Mouse (Mus musculus) stomach, embryonic 16.5 days (tissue): ENCODE measurements around the gene Slc41a2. TPM values are rescaled to one million over a fixed set of nuclear protein-coding genes. Genes with fewer than 3 reads are reported as not detected.

Experiments
- ATAC-seq: fragments of 200-750 bp; cut with Nextera tagmentation; 2 replicates; pipeline ENCODE4 v1.8.0; 2017; ENCODE audit warnings: moderate number of reproducible peaks, moderate TSS enrichment; ENCODE audit not compliant: insufficient read depth, low FRiP score
- H3K27ac ChIP-seq: fragments of 300-500 bp; sonication (generic); 2 replicates; pipeline ENCODE4 v1.5.1; 2014; ENCODE audit warnings: low read length
- H3K27me3 ChIP-seq: fragments of 300-500 bp; sonication (generic); 2 replicates; pipeline ENCODE4 v1.6.1; 2014; ENCODE audit warnings: low read length, control low read depth, mixed read lengths; ENCODE audit not compliant: control insufficient read depth, insufficient read depth
- H3K36me3 ChIP-seq: fragments of 300-500 bp; sonication (generic); 2 replicates; pipeline ENCODE4 v1.6.1; 2014; ENCODE audit warnings: low read length; ENCODE audit not compliant: control insufficient read depth, insufficient read depth
- H3K4me1 ChIP-seq: fragments of 300-500 bp; sonication (generic); 2 replicates; pipeline ENCODE4 v1.6.1; 2014; ENCODE audit warnings: low read length, control low read depth, mixed read lengths; ENCODE audit not compliant: control insufficient read depth, insufficient read depth
- H3K4me2 ChIP-seq: fragments of 300-500 bp; sonication (generic); 2 replicates; pipeline ENCODE4 v1.6.1; 2014; ENCODE audit warnings: low read depth, low read length, mixed read lengths
- H3K4me3 ChIP-seq: fragments of 300-500 bp; sonication (generic); replicated peaks from 2 replicates; pipeline ENCODE4 v1.5.1; 2014; ENCODE audit warnings: mild to moderate bottlenecking, low read length
- H3K9ac ChIP-seq: fragments of 300-500 bp; sonication (generic); 2 replicates; pipeline ENCODE4 v1.6.1; 2014; ENCODE audit warnings: low read length
- H3K9me3 ChIP-seq: fragments of 300-500 bp; sonication (generic); replicated peaks from 2 replicates; pipeline ENCODE4 v1.6.1; 2016; ENCODE audit warnings: low read length, control low read depth; ENCODE audit not compliant: control insufficient read depth
- WGBS: fragments of 180-500 bp; shearing (Covaris S2); extraction: QIAGEN DNeasy Blood & Tissue Kit; methylation state at CpG from one replicate; pipeline ENCODE4 v1.1.7; 2014; 5-methylcytosine and 5-hydroxymethylcytosine counted together
- polyA plus RNA-seq: library from polyadenylated mRNA; unstranded; fragments of >200 nt; fragmentation: Nextera tagmentation; extraction: Ambion mirVana; gene quantifications from 2 replicates; pipeline ENCODE4 v1.2.1, GENCODE M21; 2015

Slc41a2 gene
- polyA plus RNA-seq, 1 experiment from 2014 or later = 1.0 TPM

DNA sequence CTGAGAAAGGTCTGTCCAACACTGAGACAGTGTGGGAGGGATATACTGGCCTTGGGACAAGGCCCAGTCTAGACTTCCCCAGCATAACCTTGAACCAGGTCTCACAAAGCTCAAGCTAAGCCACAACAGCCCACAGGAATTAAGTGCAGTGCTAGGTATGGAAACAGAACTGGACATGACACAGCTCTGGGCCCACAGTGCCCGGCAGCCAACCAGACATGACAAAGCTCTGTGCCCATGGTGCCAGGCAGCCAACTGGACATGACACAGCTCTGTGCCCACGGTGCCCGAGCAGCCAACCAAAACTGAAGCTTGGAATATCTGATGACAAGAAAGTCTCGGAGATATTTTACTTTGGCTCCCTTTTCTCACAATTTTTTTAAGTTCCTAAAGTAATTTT is 52.8 kb downstream of the Slc41a2 start:
- no peak overlapping the region for H3K4me2 ChIP-seq
- H3K36me3 ChIP-seq = no peaks in the 10 kb centered on the region
- H3K9me3 ChIP-seq = no peaks in the 10 kb centered on the region
- WGBS = 88% methylated on average over 4 of the region's 4 CpGs
- H3K4me1 ChIP-seq = no peaks in the 10 kb centered on the region
- peaks cover 2% of the 10 kb centered on the region; the same call in 1 of the 2 replicates for H3K27me3 ChIP-seq
- H3K4me3 ChIP-seq = no peak overlapping the region
- ATAC-seq = no peak
- H3K27ac ChIP-seq = no peak overlapping the region
- H3K9ac ChIP-seq = no peak overlapping the region

DNA sequence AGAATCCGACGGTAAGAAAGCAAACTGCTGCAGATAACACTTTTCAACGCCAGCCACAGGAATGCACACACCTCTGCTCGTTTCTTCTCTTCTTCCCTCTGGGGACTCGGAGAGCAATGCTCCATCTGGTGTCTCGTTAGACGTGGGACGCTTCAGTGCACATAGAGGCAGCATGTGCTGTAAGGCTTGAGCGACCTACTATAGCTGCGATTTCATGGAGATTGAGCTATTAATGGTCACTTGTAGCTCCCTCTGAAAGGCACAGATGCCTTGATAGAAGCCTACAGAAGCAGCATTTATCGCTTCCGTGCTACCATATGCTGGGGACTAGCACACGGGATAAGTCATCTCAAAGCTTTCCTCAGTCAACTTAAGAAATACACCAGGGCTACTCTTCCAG is 71.0 kb downstream of the Slc41a2 start:
- 77% methylated on average over 13 of the region's 13 CpGs for WGBS
- Histone ChIP-seq H3K9me3 (no peaks in the 10 kb centered on the region), H3K36me3 (no peaks in the 10 kb centered on the region), H3K27ac (no peak overlapping the region), H3K4me1 (no peaks in the 10 kb centered on the region), H3K27me3 (no peaks in the 10 kb centered on the region), H3K9ac (no peak overlapping the region), H3K4me3 (no peak overlapping the region), H3K4me2 (no peak overlapping the region)
- no peak for ATAC-seq

GRCm38 (mm10) chr10:83266241-83266640 is 71.4 kb downstream of the Slc41a2 start:
- Histone ChIP-seq H3K9me3 (no peaks in the 10 kb centered on the region), H3K36me3 (no peaks in the 10 kb centered on the region), H3K4me3 (no peak overlapping the region), H3K27me3 (no peaks in the 10 kb centered on the region), H3K27ac (no peak overlapping the region), H3K4me1 (no peaks in the 10 kb centered on the region), H3K9ac (no peak overlapping the region), H3K4me2 (no peak overlapping the region)
- no peak for ATAC-seq
- WGBS = 83% methylated on average over 5 of the region's 5 CpGs

DNA sequence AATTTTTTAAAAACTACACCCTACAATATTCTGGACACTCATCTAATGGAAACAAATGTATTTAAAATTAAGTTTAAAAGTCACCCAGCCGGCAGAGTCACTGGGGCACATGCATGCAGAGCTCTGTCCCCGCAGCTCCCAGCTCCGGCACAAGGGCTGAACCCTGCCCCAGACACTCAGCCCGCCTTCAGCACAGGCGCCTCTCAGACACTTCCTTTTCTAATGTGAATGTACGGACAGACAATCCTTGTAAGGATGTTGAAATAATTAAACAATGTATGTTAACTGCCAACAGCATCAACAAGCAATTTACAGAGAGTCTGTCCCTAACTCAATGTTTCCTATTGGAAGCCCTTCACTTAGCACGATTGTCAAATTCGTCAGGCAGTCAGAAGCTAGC is 73.0 kb downstream of the Slc41a2 start:
- Histone ChIP-seq H3K36me3 (no peaks in the 10 kb centered on the region), H3K9me3 (no peaks in the 10 kb centered on the region), H3K4me3 (no peak overlapping the region), H3K9ac (no peak overlapping the region), H3K27me3 (no peaks in the 10 kb centered on the region), H3K27ac (no peak overlapping the region), H3K4me1 (no peaks in the 10 kb centered on the region), H3K4me2 (no peak overlapping the region)
- WGBS = 44% methylated on average over 8 of the region's 8 CpGs
- ATAC-seq = no peak

GRCm38 (mm10) chr10:83264056-83264455 is 73.6 kb downstream of the Slc41a2 start:
- no peaks in the 10 kb centered on the region for H3K9me3 ChIP-seq
- no peak overlapping the region for H3K4me2 ChIP-seq
- H3K27me3 ChIP-seq = no peaks in the 10 kb centered on the region
- H3K4me1 ChIP-seq = no peaks in the 10 kb centered on the region
- H3K4me3 ChIP-seq = no peak overlapping the region
- H3K36me3 ChIP-seq = no peaks in the 10 kb centered on the region
- no peak overlapping the region for H3K9ac ChIP-seq
- no peak overlapping the region for H3K27ac ChIP-seq
- ATAC-seq = no peak
- WGBS = 39% methylated on average over 2 of the region's 2 CpGs

- Histone ChIP-seq H3K9ac (no peak overlapping the region), H3K27ac (no peak overlapping the region), H3K27me3 (no peaks in the 10 kb centered on the region), H3K4me1 (no peaks in the 10 kb centered on the region), H3K4me3 (no peak overlapping the region), H3K4me2 (no peak overlapping the region), H3K9me3 (no peaks in the 10 kb centered on the region), H3K36me3 (no peaks in the 10 kb centered on the region)
- WGBS = 36% methylated on average over 4 of the region's 4 CpGs
- no peak for ATAC-seq
Measured at GRCm38 (mm10) chr10:83261264-83261663, 76.4 kb downstream of the Slc41a2 start.

GRCm38 (mm10) chr10:83251377-83251776 is 86.3 kb downstream of the Slc41a2 start:
- no peak for ATAC-seq
- no peaks in the 10 kb centered on the region for H3K9me3 ChIP-seq

DNA sequence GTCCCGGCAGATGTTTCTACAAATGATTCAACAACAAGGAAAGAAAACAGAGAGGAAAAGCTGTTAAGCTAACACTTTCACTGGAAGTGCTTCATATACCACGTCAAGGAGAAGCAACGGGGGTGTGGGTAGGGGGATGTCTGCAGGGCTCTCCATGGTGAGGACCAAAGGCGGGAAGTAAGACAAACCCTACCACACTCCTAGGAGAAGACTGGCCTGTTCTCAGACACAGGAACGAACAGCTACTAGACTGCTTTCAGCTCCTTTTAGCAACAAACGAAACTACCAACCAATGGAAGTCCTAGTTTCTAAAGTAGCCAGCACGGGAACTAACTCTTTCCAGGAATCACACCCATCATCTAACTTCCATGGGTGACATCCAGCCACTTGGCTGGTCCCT is 89.6 kb downstream of the Slc41a2 start:
- no peaks in the 10 kb centered on the region for H3K9me3 ChIP-seq
- H3K4me3 ChIP-seq = no peak overlapping the region
- no peaks in the 10 kb centered on the region for H3K27me3 ChIP-seq
- no peaks in the 10 kb centered on the region for H3K4me1 ChIP-seq
- 54% methylated on average over 7 of the region's 7 CpGs for WGBS
- no peaks in the 10 kb centered on the region for H3K36me3 ChIP-seq
- H3K4me2 ChIP-seq = no peak overlapping the region
- no peak for ATAC-seq
- no peak overlapping the region for H3K9ac ChIP-seq
- H3K27ac ChIP-seq = no peak overlapping the region

More at GRCm38 (mm10) chr10:83251377-83251776, 86.3 kb downstream of the Slc41a2 start:
- 69% methylated on average over 8 of the region's 8 CpGs for WGBS
- H3K9ac ChIP-seq = no peak overlapping the region
- no peaks in the 10 kb centered on the region for H3K36me3 ChIP-seq
- no peak overlapping the region for H3K4me3 ChIP-seq
- H3K27me3 ChIP-seq = no peaks in the 10 kb centered on the region
- no peaks in the 10 kb centered on the region for H3K4me1 ChIP-seq
- H3K27ac ChIP-seq = no peak overlapping the region
- no peak overlapping the region for H3K4me2 ChIP-seq

GRCm38 (mm10) chr10:83245720-83246119 is 92.0 kb downstream of the Slc41a2 start:
- 80% methylated on average over 7 of the region's 7 CpGs for WGBS

GRCm38 (mm10) chr10:83244131-83244530 is 93.6 kb downstream of the Slc41a2 start:
- H3K4me1 ChIP-seq = no peaks in the 10 kb centered on the region
- H3K9me3 ChIP-seq = no peaks in the 10 kb centered on the region
- no peaks in the 10 kb centered on the region for H3K27me3 ChIP-seq
- no peak overlapping the region for H3K4me2 ChIP-seq
- 52% methylated on average over 6 of the region's 6 CpGs for WGBS
- no peak overlapping the region for H3K9ac ChIP-seq
- H3K27ac ChIP-seq = no peak overlapping the region
- H3K36me3 ChIP-seq = no peaks in the 10 kb centered on the region
- H3K4me3 ChIP-seq = no peak overlapping the region
- ATAC-seq = no peak

More at GRCm38 (mm10) chr10:83245720-83246119, 92.0 kb downstream of the Slc41a2 start:
- no peak for ATAC-seq
- Histone ChIP-seq H3K4me2 (no peak overlapping the region), H3K27ac (no peak overlapping the region), H3K4me1 (no peaks in the 10 kb centered on the region), H3K27me3 (no peaks in the 10 kb centered on the region), H3K36me3 (no peaks in the 10 kb centered on the region), H3K4me3 (no peak overlapping the region), H3K9me3 (no peaks in the 10 kb centered on the region), H3K9ac (no peak overlapping the region)
